Mouse (Mus musculus) liver (tissue): ENCODE measurements around the gene Rpl10l.
A peak's percentile ranks its signal among the peaks of the same experiment; 100 is the strongest.

ENCODE experiments used
- DNase-seq: peaks from one replicate; pipeline ENCODE4 v3.0.0-alpha.2; 2020; ENCODE audit warnings: mixed read lengths

The Rpl10l gene

GRCm38 (mm10) chr12:66283991-66284622 is at the start of gene Rpl10l:
Gene Rpl10l, minus strand, starts transcription at chr12:66284401.
- peak; percentile 3 for DNase-seq

GRCm38 (mm10) chr12:66275890-66276289 is 8.3 kb downstream of the Rpl10l start:
- DNase-seq, result no peak

- no peak for DNase-seq
Observed at GRCm38 (mm10) chr12:66245461-66246099, 38.6 kb downstream of the Rpl10l start.

GRCm38 (mm10) chr12:66234158-66234557 is 50.0 kb downstream of the Rpl10l start:
- no peak for DNase-seq
